Mouse (Mus musculus): Measurements from ENCODE around the gene Ireb2. TPM values are rescaled to one million over a fixed set of nuclear protein-coding genes. Genes with fewer than 3 reads are reported as not detected.
"Not testable (repeated sequence)": the region's sequence is repeated elsewhere in the genome, so short reads cannot be mapped to it uniquely, and the experiment has no call there.

Gene Ireb2
- polyA plus RNA-seq, 1 experiment from 2014 or later, result 67.4 TPM

- no peaks in the 10 kb centered on the region for H3K36me3 ChIP-seq (replicated peaks; ENCODE audit: control insufficient read depth, insufficient read depth, low read depth, low read length)
- H3K27ac ChIP-seq (replicated peaks; ENCODE audit: low read depth, low read length), result no peak overlapping the region
- no peaks in the 10 kb centered on the region for H3K9me3 ChIP-seq (replicated peaks; ENCODE audit: control insufficient read depth, low read length)
- H3K27me3 ChIP-seq (ENCODE audit: control insufficient read depth, insufficient read depth, low read length), result no peaks in the 10 kb centered on the region
- DNase-seq (ENCODE audit: low spot score) (no peak), ATAC-seq (replicated peaks; ENCODE audit: insufficient number of reproducible peaks, low FRiP score, low TSS enrichment, low read depth) (no peak)
- H3K4me1 ChIP-seq (ENCODE audit: control insufficient read depth, insufficient read depth, low read length), result no peaks in the 10 kb centered on the region
- WGBS, result 64% methylated on average over 7 of the region's 7 CpGs
- no peak overlapping the region for H3K4me2 ChIP-seq (ENCODE audit: low read depth, low read length)
- no peak overlapping the region for H3K4me3 ChIP-seq (ENCODE audit: low read depth, low read length)
- no peak overlapping the region for H3K9ac ChIP-seq (replicated peaks; ENCODE audit: low read length)
Observed at GRCm38 (mm10) chr9:54837835-54838234, 25.8 kb upstream of the Ireb2 start.

DNA sequence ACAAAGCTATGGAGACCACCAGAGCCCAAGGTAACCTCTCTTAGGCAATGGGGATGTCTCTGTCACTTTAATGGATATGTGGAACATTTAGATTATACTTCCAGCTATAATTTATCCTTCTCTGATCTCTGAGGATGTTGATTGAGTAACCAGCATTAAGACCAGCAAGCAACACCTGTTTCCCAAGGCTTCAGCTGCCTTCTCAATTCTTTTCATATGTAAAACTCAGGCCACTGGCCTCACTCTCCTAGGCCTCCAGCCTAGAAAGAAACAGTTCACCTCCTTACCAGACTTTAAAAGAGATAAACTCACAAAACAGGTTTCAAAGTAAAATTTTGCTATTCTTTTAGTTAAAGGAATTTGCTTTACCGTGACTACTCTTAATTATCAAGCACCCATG, 23.4 kb upstream of the Ireb2 start:
- Histone ChIP-seq H3K36me3 (replicated peaks; ENCODE audit: control insufficient read depth, insufficient read depth, low read depth, low read length) (no peaks in the 10 kb centered on the region), H3K4me2 (ENCODE audit: low read depth, low read length) (no peak overlapping the region), H3K27ac (replicated peaks; ENCODE audit: low read depth, low read length) (no peak overlapping the region), H3K9ac (replicated peaks; ENCODE audit: low read length) (no peak overlapping the region), H3K4me1 (ENCODE audit: control insufficient read depth, insufficient read depth, low read length) (no peaks in the 10 kb centered on the region), H3K4me3 (ENCODE audit: low read depth, low read length) (no peak overlapping the region), H3K27me3 (ENCODE audit: control insufficient read depth, insufficient read depth, low read length) (no peaks in the 10 kb centered on the region), H3K9me3 (replicated peaks; ENCODE audit: control insufficient read depth, low read length) (no peaks in the 10 kb centered on the region)
- no peak for ATAC-seq (replicated peaks; ENCODE audit: insufficient number of reproducible peaks, low FRiP score, low TSS enrichment, low read depth)
- no peak for DNase-seq (ENCODE audit: low spot score)
- 89% methylated on average over 1 of the region's 1 CpGs for WGBS

GRCm38 (mm10) chr9:54842311-54842710, 21.3 kb upstream of the Ireb2 start:
- no peak overlapping the region for H3K4me3 ChIP-seq (ENCODE audit: low read depth, low read length)
- H3K36me3 ChIP-seq (replicated peaks; ENCODE audit: control insufficient read depth, insufficient read depth, low read depth, low read length), result no peaks in the 10 kb centered on the region
- no peak overlapping the region for H3K4me2 ChIP-seq (ENCODE audit: low read depth, low read length)
- H3K4me1 ChIP-seq (ENCODE audit: control insufficient read depth, insufficient read depth, low read length), result no peaks in the 10 kb centered on the region
- ATAC-seq (replicated peaks; ENCODE audit: insufficient number of reproducible peaks, low FRiP score, low TSS enrichment, low read depth), result no peak
- WGBS, result 55% methylated on average over 5 of the region's 5 CpGs
- H3K27ac ChIP-seq (replicated peaks; ENCODE audit: low read depth, low read length), result no peak overlapping the region
- H3K27me3 ChIP-seq (ENCODE audit: control insufficient read depth, insufficient read depth, low read length), result no peaks in the 10 kb centered on the region
- DNase-seq (ENCODE audit: low spot score), result no peak
- H3K9me3 ChIP-seq (replicated peaks; ENCODE audit: control insufficient read depth, low read length), result no peaks in the 10 kb centered on the region
- H3K9ac ChIP-seq (replicated peaks; ENCODE audit: low read length), result no peak overlapping the region

GRCm38 (mm10) chr9:54843887-54844286, 19.7 kb upstream of the Ireb2 start:
- H3K4me3 ChIP-seq (ENCODE audit: low read depth, low read length), result no peak overlapping the region
- ATAC-seq (replicated peaks; ENCODE audit: insufficient number of reproducible peaks, low FRiP score, low TSS enrichment, low read depth) (no peak), DNase-seq (ENCODE audit: low spot score) (peak; percentile 8)
- no peak overlapping the region for H3K9ac ChIP-seq (replicated peaks; ENCODE audit: low read length)
- no peaks in the 10 kb centered on the region for H3K27me3 ChIP-seq (ENCODE audit: control insufficient read depth, insufficient read depth, low read length)
- H3K4me2 ChIP-seq (ENCODE audit: low read depth, low read length), result no peak overlapping the region
- H3K36me3 ChIP-seq (replicated peaks; ENCODE audit: control insufficient read depth, insufficient read depth, low read depth, low read length), result no peaks in the 10 kb centered on the region
- H3K9me3 ChIP-seq (replicated peaks; ENCODE audit: control insufficient read depth, low read length), result no peaks in the 10 kb centered on the region
- 69% methylated on average over 6 of the region's 6 CpGs for WGBS
- no peaks in the 10 kb centered on the region for H3K4me1 ChIP-seq (ENCODE audit: control insufficient read depth, insufficient read depth, low read length)
- no peak overlapping the region for H3K27ac ChIP-seq (replicated peaks; ENCODE audit: low read depth, low read length)

DNA sequence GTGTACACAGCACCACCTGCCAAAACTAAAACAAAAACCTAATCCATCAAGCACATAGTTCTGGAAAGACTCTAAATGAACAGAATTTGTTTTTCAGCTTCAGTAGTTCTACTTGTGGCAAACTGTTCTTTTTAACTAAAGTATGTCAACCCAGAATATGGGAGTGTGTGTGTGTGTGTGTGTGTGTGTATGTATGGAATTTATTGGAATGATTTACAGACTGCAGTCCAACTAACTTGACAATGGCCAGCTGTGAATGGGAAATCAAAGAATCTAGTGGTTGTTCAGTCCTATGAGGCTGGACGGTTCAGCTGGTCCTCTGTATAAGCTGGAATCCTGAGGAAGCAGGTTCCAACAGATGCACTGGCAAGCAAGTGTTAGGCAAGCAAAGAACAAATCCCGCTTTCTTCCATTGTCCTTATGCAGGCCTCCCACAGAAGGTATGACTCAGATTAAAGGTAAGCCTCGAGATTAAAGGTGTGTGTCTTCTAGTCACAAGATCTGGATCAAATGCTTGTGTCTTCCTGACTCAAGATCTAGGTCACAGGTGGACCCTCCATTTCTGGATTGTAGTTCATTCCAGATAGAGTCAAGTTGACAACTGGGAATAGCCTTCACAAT, 18.9 kb upstream of the Ireb2 start:
- Histone ChIP-seq H3K36me3 (replicated peaks; ENCODE audit: control insufficient read depth, insufficient read depth, low read depth, low read length) (no peaks in the 10 kb centered on the region), H3K27ac (replicated peaks; ENCODE audit: low read depth, low read length) (no peak overlapping the region), H3K9ac (replicated peaks; ENCODE audit: low read length) (no peak overlapping the region), H3K4me1 (ENCODE audit: control insufficient read depth, insufficient read depth, low read length) (no peaks in the 10 kb centered on the region), H3K27me3 (ENCODE audit: control insufficient read depth, insufficient read depth, low read length) (no peaks in the 10 kb centered on the region), H3K4me2 (ENCODE audit: low read depth, low read length) (no peak overlapping the region), H3K4me3 (ENCODE audit: low read depth, low read length) (no peak overlapping the region), H3K9me3 (replicated peaks; ENCODE audit: control insufficient read depth, low read length) (no peaks in the 10 kb centered on the region)
- DNase-seq (ENCODE audit: low spot score) (no peak), ATAC-seq (replicated peaks; ENCODE audit: insufficient number of reproducible peaks, low FRiP score, low TSS enrichment, low read depth) (no peak)
- 71% methylated on average over 3 of the region's 3 CpGs for WGBS

- Histone ChIP-seq H3K4me1 (ENCODE audit: control insufficient read depth, insufficient read depth, low read length) (no peaks in the 10 kb centered on the region), H3K27me3 (ENCODE audit: control insufficient read depth, insufficient read depth, low read length) (no peaks in the 10 kb centered on the region), H3K36me3 (replicated peaks; ENCODE audit: control insufficient read depth, insufficient read depth, low read depth, low read length) (no peaks in the 10 kb centered on the region), H3K4me2 (ENCODE audit: low read depth, low read length) (no peak overlapping the region), H3K9ac (replicated peaks; ENCODE audit: low read length) (no peak overlapping the region), H3K27ac (replicated peaks; ENCODE audit: low read depth, low read length) (no peak overlapping the region), H3K4me3 (ENCODE audit: low read depth, low read length) (no peak overlapping the region), H3K9me3 (replicated peaks; ENCODE audit: control insufficient read depth, low read length) (no peaks in the 10 kb centered on the region)
- DNase-seq (ENCODE audit: low spot score) (no peak), ATAC-seq (replicated peaks; ENCODE audit: insufficient number of reproducible peaks, low FRiP score, low TSS enrichment, low read depth) (no peak)
Observed at GRCm38 (mm10) chr9:54848203-54848602, 15.4 kb upstream of the Ireb2 start.

DNA sequence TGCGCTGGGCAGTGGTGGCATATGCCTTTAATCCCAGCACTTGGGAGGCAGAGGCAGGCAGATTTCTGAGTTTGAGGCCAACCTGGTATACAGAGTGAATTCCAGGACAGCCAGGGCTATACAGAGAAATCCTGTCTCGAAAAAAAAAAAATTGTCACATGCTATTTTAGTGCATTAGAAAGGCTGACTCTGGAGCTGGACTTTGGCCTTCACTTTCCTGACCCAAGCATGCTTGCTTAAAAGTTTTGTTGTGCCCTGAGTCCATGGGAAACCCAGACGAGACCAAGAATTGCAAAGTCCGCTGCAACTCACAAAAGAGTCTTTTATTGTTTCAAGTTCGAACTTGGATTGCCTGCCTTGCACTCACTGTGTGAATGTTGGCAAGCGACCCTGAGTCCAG, 10.6 kb upstream of the Ireb2 start:
- DNase-seq (ENCODE audit: low spot score); ATAC-seq (replicated peaks; ENCODE audit: insufficient number of reproducible peaks, low FRiP score, low TSS enrichment, low read depth); H3K27me3 ChIP-seq (ENCODE audit: control insufficient read depth, insufficient read depth, low read length); H3K9ac ChIP-seq (replicated peaks; ENCODE audit: low read length); H3K9me3 ChIP-seq (replicated peaks; ENCODE audit: control insufficient read depth, low read length); H3K4me2 ChIP-seq (ENCODE audit: low read depth, low read length); H3K27ac ChIP-seq (replicated peaks; ENCODE audit: low read depth, low read length); H3K36me3 ChIP-seq (replicated peaks; ENCODE audit: control insufficient read depth, insufficient read depth, low read depth, low read length); H3K4me3 ChIP-seq (ENCODE audit: low read depth, low read length); H3K4me1 ChIP-seq (ENCODE audit: control insufficient read depth, insufficient read depth, low read length): not testable (repeated sequence)
- 81% methylated on average over 6 of the region's 6 CpGs for WGBS

DNA sequence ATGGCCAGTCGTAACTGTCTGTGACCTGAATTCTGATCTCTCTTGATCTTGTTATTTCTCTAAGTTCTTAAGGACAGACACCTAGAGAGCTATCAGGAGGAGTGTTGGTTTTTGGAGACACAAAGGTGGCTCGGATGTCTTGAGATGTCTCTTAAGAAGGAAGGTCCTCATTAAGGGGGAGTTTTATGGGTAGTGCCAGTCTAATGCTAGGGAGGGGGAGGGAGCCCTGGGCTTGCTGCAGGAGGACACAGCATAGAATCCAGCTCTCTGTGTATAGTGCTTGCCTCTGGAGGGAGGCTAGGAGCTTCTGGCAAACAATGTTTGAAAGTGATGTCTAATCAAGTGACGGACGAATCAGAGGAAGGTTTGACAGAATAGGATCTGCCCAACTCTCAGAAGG, 10.0 kb upstream of the Ireb2 start:
- Histone ChIP-seq H3K4me1 (ENCODE audit: control insufficient read depth, insufficient read depth, low read length) (no peaks in the 10 kb centered on the region), H3K4me3 (ENCODE audit: low read depth, low read length) (no peak overlapping the region), H3K27me3 (ENCODE audit: control insufficient read depth, insufficient read depth, low read length) (no peaks in the 10 kb centered on the region), H3K9me3 (replicated peaks; ENCODE audit: control insufficient read depth, low read length) (no peaks in the 10 kb centered on the region), H3K27ac (replicated peaks; ENCODE audit: low read depth, low read length) (no peak overlapping the region), H3K36me3 (replicated peaks; ENCODE audit: control insufficient read depth, insufficient read depth, low read depth, low read length) (no peaks in the 10 kb centered on the region), H3K9ac (replicated peaks; ENCODE audit: low read length) (no peak overlapping the region), H3K4me2 (ENCODE audit: low read depth, low read length) (no peak overlapping the region)
- WGBS, result 65% methylated on average over 4 of the region's 4 CpGs
- no peak for ATAC-seq (replicated peaks; ENCODE audit: insufficient number of reproducible peaks, low FRiP score, low TSS enrichment, low read depth)
- no peak for DNase-seq (ENCODE audit: low spot score)

Data from embryonic facial prominence, embryonic 11.5 days (tissue).